Mouse (Mus musculus) liver, embryonic 14.5 days (tissue): Measurements from ENCODE around the gene Olfr214.
"Not testable (repeated sequence)": the region's sequence is repeated elsewhere in the genome, so short reads cannot be mapped to it uniquely, and the experiment has no call there.

Experiments used
- CTCF ChIP-seq: IDR thresholded peaks from 2 replicates; pipeline ENCODE4 v1.5.1; 2016; ENCODE audit warnings: antibody characterized with exemption, low read depth, control low read depth
- EP300 ChIP-seq: IDR thresholded peaks from 2 replicates; pipeline ENCODE4 v1.6.1; 2016; ENCODE audit warnings: antibody characterized with exemption, low read depth

DNA sequence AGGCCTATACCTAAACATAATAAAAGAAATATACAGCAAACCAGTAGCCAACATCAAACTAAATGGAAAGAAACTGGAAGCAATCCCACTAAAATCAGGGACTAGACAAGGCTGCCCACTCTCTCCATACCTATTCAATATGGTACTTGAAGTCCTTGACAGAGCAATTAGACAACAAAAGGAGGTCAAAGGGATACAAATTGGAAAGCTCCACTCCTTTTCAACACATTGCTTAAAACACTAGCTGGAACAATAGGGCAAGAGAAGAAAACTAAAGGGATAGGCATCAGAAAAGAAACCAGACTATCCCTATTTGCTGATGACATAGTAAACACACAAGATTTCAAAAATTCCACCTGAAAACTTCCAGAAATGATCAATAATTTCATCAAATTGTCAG, 46.9 kb downstream of the Olfr214 start:
- not testable (repeated sequence) for TF ChIP-seq EP300, CTCF
